Mouse (Mus musculus): ENCODE measurements around the gene Gse1.
A peak's percentile ranks its signal among the peaks of the same experiment; 100 is the strongest.

Gse1 gene

GRCm38 (mm10) chr8:120486477-120487376 is 258.5 kb downstream of the Gse1 start:
- peak; percentile 63 to 74 for DNase-seq

DNA sequence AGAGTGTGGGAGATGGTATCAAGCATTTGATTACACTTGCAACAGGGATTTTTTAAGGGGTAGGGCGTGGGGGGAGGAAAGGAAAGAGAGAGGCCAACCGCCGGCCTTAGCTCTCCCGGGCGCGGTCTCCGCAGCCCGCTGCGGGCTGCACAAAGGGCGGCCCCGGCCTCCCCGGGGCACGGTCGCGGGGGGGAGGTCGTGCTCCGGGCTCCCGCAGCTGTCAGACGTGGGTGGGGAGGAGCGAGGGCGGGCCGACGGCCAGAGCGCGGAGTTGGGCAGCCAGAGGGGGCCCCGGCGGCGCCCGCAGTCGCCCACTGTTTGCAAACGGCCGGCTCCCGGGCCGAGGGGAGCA is 259.1 kb downstream of the Gse1 start:
- no peak for DNase-seq

DNA sequence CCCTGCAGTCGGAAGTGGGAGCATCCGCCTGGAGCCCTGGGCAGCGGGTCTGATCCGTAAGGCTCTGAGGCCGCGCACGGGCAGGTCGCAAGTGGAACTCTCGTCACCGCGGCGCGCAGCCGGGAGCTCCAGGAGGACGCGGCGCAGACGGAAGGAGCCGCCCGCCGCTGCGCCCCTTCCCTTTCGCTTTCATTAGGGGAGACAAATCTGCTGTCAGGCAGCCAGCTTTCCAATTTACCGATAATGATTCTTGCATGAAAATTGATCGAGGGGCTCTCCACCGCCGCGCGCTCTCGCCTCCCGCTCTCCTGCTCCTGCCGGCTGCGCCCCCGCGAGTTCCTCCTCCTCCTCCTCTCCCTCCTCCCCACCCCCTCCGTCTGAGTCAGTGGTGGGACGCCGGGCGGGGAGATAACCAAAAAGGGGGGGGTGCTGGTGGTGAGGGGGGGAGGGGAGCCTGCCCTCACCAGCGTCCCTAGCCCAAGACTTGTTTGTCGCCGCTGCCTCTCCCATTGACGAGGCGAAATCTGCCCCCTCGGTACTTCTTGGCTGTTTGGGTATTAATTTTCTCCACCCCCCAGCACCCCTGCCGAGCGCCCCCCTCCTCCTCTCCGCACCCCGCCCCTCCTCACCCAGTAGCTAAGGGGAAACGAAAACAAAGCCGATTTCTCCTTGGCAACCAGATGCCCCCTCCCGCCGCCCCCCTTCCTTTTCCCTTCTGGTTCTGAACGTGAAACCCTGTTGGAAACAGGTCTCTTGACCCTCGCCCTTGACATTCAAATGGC is 259.7 kb downstream of the Gse1 start:
- DNase-seq, result peak; percentile 80 to 83

GRCm38 (mm10) chr8:120488636-120489131 is 260.4 kb downstream of the Gse1 start:
- peak; percentile 72 to 74 for DNase-seq

- DNase-seq, result peak in 1 of 2 experiments; percentile 70
These were observed 261.0 kb downstream of the Gse1 start for GRCm38 (mm10) chr8:120489142-120489754.

- DNase-seq, result peak; percentile 69 to 74
These were observed 261.6 kb downstream of the Gse1 start for GRCm38 (mm10) chr8:120489771-120490281.

- no peak for DNase-seq
These were observed 262.3 kb downstream of the Gse1 start for GRCm38 (mm10) chr8:120490354-120491141.

DNA sequence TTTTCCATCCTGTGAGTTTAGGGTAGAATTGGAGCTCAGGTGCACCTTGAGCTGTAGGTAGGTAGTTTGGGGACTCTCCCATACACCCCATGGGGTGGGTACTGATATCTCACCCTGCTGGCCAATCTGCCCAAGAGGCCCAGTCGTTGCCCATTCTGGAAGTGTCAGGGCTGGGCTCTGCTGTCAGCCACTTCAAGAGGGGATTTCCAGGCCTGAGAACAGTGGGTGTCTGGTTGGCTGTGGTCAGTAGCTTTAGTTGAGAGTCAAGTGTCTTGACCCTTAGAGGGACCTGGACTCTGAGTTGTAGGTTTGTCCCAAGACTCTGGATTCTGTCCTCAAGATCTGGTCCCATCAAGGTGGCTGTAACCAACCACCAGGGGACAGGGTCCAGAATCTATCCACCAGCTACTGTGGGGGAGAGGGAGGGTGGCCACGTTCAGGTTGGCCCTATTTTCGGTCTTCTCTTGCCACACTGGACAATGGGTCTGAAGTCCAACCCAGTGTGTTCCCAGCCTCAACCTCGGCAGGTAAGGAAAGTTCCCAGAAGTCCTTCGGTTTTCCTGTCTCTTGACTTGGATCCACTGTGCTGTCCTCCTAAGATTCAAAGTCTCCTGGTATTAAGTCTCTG is 263.0 kb downstream of the Gse1 start:
- no peak for DNase-seq

- DNase-seq, result no peak
These were observed 264.1 kb downstream of the Gse1 start for GRCm38 (mm10) chr8:120492193-120492880.

DNA sequence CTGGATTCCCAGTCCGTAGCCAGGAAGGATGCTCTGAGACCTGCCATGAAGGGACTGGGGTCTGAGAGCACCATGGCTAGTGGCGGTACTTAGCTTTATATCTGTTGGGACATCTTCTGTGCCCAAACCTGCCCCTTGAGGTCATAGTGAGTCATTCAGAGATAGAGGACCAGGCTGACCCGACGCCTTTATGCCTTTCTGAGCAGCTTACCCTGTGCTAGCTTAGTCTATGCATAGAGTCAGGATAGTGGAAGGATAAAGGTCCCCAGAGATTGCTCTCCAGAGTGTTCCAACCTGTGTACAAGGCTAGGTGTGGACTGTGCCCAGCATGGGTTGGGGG is 264.6 kb downstream of the Gse1 start:
- DNase-seq, result no peak

- no peak for DNase-seq
These were observed 265.5 kb downstream of the Gse1 start for GRCm38 (mm10) chr8:120493508-120494464.

DNA sequence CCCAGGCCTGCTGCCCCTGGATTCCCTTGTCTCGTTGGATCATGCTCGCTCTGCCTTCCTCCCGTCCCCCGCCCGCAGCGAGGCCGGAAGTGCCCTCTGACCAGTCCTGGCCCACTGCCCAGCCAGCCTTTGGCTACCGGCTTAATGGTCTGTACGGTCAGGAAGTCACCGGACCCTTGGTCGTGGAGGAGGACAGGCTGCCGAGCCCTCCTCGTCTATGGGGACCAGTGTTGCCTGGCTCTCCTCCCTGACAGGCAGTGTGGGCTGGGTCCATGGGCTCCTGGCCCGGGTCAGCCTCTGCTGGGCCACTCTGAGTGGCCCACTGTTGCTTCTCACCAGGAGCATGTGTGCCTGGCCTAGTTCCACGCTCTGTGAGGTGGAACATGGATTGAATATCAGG is 266.6 kb downstream of the Gse1 start:
- DNase-seq, result peak; percentile 72 to 82

DNA sequence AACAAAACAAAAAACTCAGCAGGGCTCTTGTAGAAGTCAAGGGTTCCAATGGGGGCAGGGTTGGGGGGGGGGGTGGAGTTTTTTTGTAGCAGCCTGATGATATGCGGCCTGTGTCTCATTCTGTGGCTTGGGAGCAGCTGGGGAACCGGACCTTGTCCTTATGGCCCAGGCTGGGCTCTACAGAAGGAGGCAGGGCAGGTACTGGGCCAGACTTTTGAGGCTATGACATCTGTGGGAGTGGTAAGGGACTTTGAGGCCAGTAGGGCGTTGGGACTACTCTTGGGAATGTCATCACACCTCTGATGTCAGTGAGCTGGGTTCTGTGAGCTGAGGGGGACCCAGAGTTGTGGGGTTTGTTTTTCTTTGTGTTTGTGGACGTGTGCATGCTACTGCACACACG is 267.2 kb downstream of the Gse1 start:
- no peak for DNase-seq

- DNase-seq, result no peak
These were observed 268.2 kb downstream of the Gse1 start for GRCm38 (mm10) chr8:120496478-120496877.

GRCm38 (mm10) chr8:120497503-120497946 is 269.3 kb downstream of the Gse1 start:
- no peak for DNase-seq

GRCm38 (mm10) chr8:120498349-120498831 is 270.1 kb downstream of the Gse1 start:
- no peak for DNase-seq

DNA sequence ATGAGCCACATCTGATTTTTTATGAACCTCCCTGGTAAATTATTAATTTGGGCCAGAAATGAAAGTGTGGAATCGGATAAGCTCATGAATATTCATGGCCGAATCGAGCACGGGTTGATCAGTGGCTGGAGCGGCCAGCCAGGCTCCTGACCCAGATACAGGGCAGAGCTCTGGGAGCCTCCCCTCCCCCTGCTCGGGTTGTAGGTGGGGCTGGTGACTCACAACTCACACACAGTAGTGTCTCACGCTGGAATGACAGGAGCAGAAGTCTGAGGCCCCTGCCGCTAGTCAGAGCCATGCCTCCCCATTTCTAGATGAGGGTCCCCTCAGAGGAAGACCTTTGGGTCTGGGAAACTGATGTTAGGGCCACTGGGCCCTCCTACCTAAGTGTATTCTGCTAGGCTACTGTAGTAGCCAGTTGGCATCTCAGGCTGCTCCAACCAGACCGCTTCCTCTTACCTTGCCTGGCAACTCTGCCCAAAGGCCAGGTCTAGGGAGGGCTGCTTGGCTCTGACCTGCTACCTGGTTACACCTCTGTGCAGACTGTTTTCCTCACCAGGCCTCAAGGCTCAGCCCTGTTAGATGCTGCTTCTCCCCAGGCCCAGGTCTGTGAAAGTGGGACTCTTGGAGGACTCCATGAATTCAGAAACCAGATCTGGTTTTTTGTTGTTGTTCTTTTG is 270.8 kb downstream of the Gse1 start:
- DNase-seq, result peak; percentile 75 to 81

DNA sequence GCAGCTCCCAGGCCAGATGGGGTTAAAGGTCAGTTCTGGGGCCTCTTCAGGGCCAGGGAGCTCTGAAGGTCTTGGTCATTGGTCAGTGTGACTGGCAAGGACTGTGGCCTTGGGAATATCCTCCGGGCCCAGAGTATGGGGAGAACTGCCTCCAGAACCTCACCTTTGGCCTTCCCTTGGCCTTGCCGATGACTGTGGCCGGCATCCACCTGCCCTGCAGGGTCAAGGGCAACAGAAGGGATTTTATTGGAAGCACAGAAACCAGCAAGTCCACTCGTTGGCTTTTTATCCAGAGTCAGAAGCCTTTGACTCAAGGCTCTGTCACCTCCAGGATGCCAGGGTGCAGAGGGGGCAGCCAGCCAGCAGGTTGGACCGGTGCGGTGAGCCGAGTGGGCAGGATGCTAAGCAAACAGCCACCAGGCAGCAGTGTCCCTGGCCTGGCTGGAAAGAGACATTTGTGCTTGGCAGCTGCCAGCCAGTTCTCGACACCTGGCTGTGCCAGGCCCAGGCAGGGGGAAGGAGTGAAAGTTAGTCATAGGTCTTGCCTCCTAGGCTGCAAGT is 272.5 kb downstream of the Gse1 start:
- peak in 1 of 2 experiments; percentile 65 for DNase-seq

- DNase-seq, result no peak
These were observed 273.2 kb downstream of the Gse1 start for GRCm38 (mm10) chr8:120501426-120501825.

All from cerebellum, postnatal 14 days (tissue).